Mouse (Mus musculus) adrenal gland, postnatal 14 days (tissue): ENCODE measurements around the gene Ankrd2. TPM values are rescaled to one million over a fixed set of nuclear protein-coding genes. Genes with fewer than 3 reads are reported as not detected.

Experiments
- DNase-seq: peaks from one replicate; pipeline ENCODE4 v3.0.0; 2021; ENCODE audit warnings: mixed read lengths
- total RNA-seq: library from RNA; stranded (reverse); gene quantifications from 2 replicates; pipeline ENCODE4 v1.2.3, GENCODE M21; 2021

Ankrd2 gene
- total RNA-seq, 1 experiment from 2014 or later = 0.82 TPM

- no peak for DNase-seq
Observed at GRCm38 (mm10) chr19:42015001-42015400, 20.8 kb upstream of the Ankrd2 start.

- no peak for DNase-seq
Observed at GRCm38 (mm10) chr19:42016251-42016650, 19.5 kb upstream of the Ankrd2 start.

GRCm38 (mm10) chr19:42016840-42017239, 19.0 kb upstream of the Ankrd2 start:
- no peak for DNase-seq

- DNase-seq = peak; percentile 79
Observed at GRCm38 (mm10) chr19:42017399-42018247, 18.2 kb upstream of the Ankrd2 start.

- DNase-seq = no peak
Observed at GRCm38 (mm10) chr19:42019011-42019522, 16.7 kb upstream of the Ankrd2 start.

- DNase-seq = peak; percentile 67
Observed at GRCm38 (mm10) chr19:42021681-42022541, 13.9 kb upstream of the Ankrd2 start.

- no peak for DNase-seq
Observed at GRCm38 (mm10) chr19:42022542-42022848, 13.3 kb upstream of the Ankrd2 start.

- DNase-seq = peak; percentile 87
Observed at GRCm38 (mm10) chr19:42026158-42026557, 9.6 kb upstream of the Ankrd2 start.

DNA sequence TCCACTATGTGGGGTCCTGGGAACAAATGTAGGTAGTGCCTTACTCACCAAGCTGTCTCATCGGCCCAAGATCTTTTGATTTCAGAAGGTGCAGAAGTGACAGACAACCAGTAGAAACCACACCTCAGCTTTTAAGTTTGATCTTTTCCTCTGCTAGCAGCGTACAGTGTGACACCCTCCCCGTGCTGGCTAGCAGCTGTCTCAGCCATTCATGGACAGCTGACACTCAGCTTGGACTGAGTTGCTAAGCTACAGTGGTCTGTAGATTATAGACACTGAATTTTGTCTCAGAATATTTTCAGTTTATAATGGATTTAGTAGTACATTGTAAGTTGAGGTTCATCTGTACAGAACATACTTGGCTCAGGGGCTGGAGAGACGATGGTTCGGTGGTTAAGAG, 4.7 kb upstream of the Ankrd2 start:
- no peak for DNase-seq

DNA sequence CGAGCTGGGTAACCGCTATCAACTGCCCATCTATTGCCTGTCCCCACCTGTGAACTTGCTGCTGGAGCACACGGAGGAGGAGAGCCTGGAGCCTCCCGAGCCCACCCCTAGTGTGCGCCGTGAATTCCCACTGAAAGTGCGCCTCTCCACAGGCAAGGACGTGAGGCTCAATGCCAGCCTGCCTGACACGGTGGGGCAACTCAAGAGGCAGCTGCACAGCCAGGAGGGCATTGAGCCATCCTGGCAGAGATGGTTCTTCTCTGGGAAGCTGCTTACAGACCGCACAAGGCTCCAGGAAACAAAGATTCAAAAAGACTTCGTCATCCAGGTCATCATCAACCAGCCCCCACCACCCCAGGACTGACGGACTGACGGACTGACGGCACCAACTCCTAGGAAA, 2.2 kb upstream of the Ankrd2 start:
- peak; percentile 29 for DNase-seq

- peak; percentile 36 for DNase-seq
Observed at GRCm38 (mm10) chr19:42034146-42034775, 1.5 kb upstream of the Ankrd2 start.

- DNase-seq = no peak
Observed at GRCm38 (mm10) chr19:42034881-42035455, 832 bp upstream of the Ankrd2 start.

GRCm38 (mm10) chr19:42036357-42036756, 557 bp downstream of the Ankrd2 start:
- DNase-seq = no peak

GRCm38 (mm10) chr19:42037167-42037702, 1.4 kb downstream of the Ankrd2 start:
- DNase-seq = no peak

DNA sequence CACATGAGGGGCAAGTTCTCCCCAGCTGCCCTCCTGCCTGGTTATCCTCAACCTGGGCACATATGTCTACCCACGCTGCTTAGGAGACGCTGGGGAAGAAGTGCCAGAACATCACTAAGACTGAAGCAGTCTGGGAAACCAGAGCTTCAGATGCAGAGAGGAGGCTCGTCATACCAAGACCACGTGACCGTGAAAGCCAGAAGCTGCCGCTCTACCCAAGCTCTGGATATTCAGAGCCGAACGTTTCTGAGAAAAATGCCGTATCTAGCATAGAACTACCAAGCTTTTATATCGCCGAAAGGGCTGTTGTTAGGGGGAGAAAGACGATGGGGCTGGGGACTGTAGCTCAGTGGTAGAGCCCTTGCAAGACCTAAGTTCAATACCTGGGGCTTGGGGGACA, 2.5 kb downstream of the Ankrd2 start:
- no peak for DNase-seq

DNA sequence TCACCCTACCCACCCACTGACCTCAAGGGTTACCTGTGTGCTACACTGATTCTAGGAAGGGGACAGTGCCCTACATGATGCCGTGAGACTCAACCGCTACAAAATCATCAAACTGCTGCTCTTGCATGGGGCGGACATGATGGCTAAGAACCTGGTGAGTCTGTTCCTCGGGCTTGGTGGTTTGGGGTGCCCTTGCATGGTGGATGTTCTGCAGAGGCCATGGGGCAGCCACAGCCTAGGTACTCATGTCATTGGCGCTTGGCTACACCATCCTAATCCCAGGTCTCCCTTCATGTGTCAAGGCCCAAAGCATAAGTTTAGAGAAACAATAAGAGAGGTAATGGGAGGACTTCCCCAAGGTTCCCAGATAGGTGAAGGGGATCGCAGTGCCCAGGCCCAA, 8.2 kb downstream of the Ankrd2 start:
- no peak for DNase-seq

DNA sequence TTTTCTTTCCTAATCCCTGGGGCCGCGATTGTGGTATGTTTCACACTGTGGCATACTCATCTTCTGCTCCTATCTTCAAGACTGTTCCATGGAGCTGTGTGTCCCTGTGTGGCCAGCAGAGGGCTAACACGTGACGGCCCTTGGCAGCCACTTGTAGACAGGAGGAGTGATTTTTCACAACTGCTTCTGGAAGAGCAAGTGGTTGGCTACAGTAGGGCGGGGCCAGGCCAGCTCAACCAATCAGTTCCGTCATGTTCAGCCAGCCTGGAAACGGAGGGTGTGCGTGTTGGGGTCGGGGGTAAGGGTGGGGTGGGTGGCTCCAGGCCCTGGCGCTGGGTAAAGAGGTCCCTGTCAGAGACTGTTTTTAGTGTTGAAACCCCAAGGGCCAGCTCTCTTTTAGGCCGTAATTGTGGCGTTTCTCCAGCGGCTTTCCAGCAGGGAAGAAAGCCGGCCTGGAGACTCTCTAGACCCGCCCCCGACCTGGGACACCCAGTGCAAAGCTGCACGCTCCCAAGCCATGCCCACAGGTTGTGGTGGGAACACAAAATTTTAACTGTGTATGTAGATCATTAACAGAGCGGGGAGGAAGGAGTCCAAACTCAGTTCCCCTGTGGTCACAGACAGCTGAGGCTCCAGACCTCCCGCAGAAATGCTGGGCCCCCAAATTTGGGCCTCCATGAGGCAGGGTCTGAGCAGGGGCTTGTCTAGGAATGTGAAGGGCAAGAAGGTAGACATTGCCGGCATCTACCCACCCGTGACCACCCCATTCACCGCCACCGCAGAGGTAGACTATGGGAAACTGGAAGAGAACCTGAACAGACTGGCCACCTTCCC, 9.7 kb downstream of the Ankrd2 start, which contains the start of gene Hoga1:
Gene Hoga1 (plus strand): TSS at position 342 of the 834 bp plus-strand sequence.
- DNase-seq = peak; percentile 90

- no peak for DNase-seq
Observed at GRCm38 (mm10) chr19:42050251-42050650, 14.5 kb downstream of the Ankrd2 start.

GRCm38 (mm10) chr19:42051351-42051750, 15.6 kb downstream of the Ankrd2 start:
- no peak for DNase-seq

- DNase-seq = no peak
Observed at GRCm38 (mm10) chr19:42051948-42052347, 16.1 kb downstream of the Ankrd2 start, which contains the start of gene 4933411K16Rik. 4933411K16Rik (plus strand) TSS chr19:42052248.

DNA sequence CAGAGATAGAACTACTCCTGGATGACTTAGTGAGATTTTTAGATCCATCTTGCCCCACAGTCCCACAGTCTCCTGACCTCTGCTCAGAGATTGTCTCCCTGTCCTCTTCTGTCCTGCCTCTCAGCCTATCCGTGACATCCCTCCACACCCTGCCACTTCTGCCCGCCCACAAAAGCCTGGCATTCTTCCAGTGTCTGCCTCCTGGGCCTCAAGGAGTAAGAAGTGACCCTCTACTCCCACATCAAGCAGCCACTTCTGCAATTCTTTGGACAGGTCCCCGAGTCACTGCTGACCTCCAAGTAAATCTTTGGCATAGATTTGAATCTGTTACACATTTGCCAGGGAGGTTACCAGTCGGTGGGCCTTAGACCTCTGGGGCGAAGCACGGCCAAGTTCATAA, 18.5 kb downstream of the Ankrd2 start:
- DNase-seq = peak; percentile 45
